Comparison of ENCODE assay signal across 26 mouse cellular contexts in genomic region chr5:132848086-132848485, GRCm38 (mm10).
DNase-seq lines count a peak whose midpoint lies in the region; ATAC-seq and TF ChIP-seq lines count a peak whose summit lies in the region.
"Had no signal": no experiment of that assay in that cellular context is flagged by ENCODE, and none has a peak within 500 bp of the region (broad histone marks: within the 10 kb centered on the region; RNA-seq: fewer than 3 reads in every experiment).

No protein-coding gene starts in this region.

- WGBS in forebrain, embryonic 14.5 days: 65% methylated on average over 3 of the region's 3 CpGs
- WGBS in forebrain, embryonic 16.5 days: 42% methylated on average over 3 of the region's 3 CpGs
- WGBS in hindbrain, postnatal 0 days: 66% methylated on average over 3 of the region's 3 CpGs
- WGBS in hindbrain, embryonic 14.5 days: 71% methylated on average over 3 of the region's 3 CpGs

- H3K4me3 ChIP-seq in forebrain, embryonic 14.5 days (ENCODE audit: low read depth, low read length): no peak overlapping the region
- no peak overlapping the region for H3K4me3 ChIP-seq in forebrain, embryonic 16.5 days (replicated peaks; ENCODE audit: low read length)
- no peak overlapping the region for H3K4me3 ChIP-seq in hindbrain, postnatal 0 days (ENCODE audit: low read length)
- H3K4me3 ChIP-seq in hindbrain, embryonic 14.5 days (replicated peaks; ENCODE audit: low read length): no peak overlapping the region
- H3K4me3 ChIP-seq: embryonic facial prominence, embryonic 13.5 days; embryonic facial prominence, embryonic 15.5 days; erythroblast, embryonic 14.5 days; forebrain, embryonic 10.5 days; forebrain, embryonic 12.5 days had no signal

- TF ChIP-seq CTCF in hindbrain, postnatal 0 days (IDR thresholded peaks at IDR 0.05; ENCODE audit: low read depth): no peak
- no peak for TF ChIP-seq CTCF in brain, embryonic 14.5 days (IDR thresholded peaks at IDR 0.05; ENCODE audit: borderline replicate concordance, extremely low read depth, insufficient read depth, insufficient read length)

- peaks cover 8% of the 10 kb centered on the region for H3K4me1 ChIP-seq in forebrain, embryonic 14.5 days (ENCODE audit: control insufficient read depth, insufficient read depth, low read length)
- peaks cover 8% of the 10 kb centered on the region for H3K4me1 ChIP-seq in forebrain, embryonic 16.5 days (replicated peaks; ENCODE audit: control insufficient read depth, insufficient read depth, low read length)
- H3K4me1 ChIP-seq in hindbrain, postnatal 0 days (ENCODE audit: insufficient read depth, low read length): no peaks in the 10 kb centered on the region
- no peaks in the 10 kb centered on the region for H3K4me1 ChIP-seq in hindbrain, embryonic 14.5 days (replicated peaks; ENCODE audit: control insufficient read depth, insufficient read depth, low read length)
- H3K4me1 ChIP-seq: embryonic facial prominence, embryonic 13.5 days; embryonic facial prominence, embryonic 15.5 days had no signal

- ATAC-seq in forebrain, embryonic 14.5 days: no peak
- no peak for ATAC-seq in forebrain, embryonic 16.5 days
- ATAC-seq in hindbrain, postnatal 0 days: no peak
- ATAC-seq in hindbrain, embryonic 14.5 days (ENCODE audit: low FRiP score): no peak
- ATAC-seq: activated CD4-positive, CD25-positive, alpha-beta regulatory T cell, adult 4 months; CD4-positive, CD25-positive, alpha-beta regulatory T cell, adult 4 months; Patski had no signal

- no peak for TF ChIP-seq POLR2A in brain, embryonic 14.5 days (IDR thresholded peaks at IDR 0.05; ENCODE audit: borderline replicate concordance, extremely low read depth, insufficient read depth, insufficient read length, poor library complexity, severe bottlenecking)

- no peaks in the 10 kb centered on the region for H3K36me3 ChIP-seq in forebrain, embryonic 14.5 days (ENCODE audit: control insufficient read depth, insufficient read depth, low read length)
- no peaks in the 10 kb centered on the region for H3K36me3 ChIP-seq in forebrain, embryonic 16.5 days (ENCODE audit: control insufficient read depth, insufficient read depth)
- no peaks in the 10 kb centered on the region for H3K36me3 ChIP-seq in hindbrain, postnatal 0 days (ENCODE audit: insufficient read depth, low read length)
- H3K36me3 ChIP-seq in hindbrain, embryonic 14.5 days (replicated peaks; ENCODE audit: control insufficient read depth, insufficient read depth): no peaks in the 10 kb centered on the region
- H3K36me3 ChIP-seq: embryonic facial prominence, embryonic 13.5 days; embryonic facial prominence, embryonic 15.5 days; forebrain, embryonic 10.5 days; forebrain, embryonic 12.5 days; G1E had no signal

- no peak overlapping the region for H3K27ac ChIP-seq in forebrain, embryonic 14.5 days (ENCODE audit: low read depth, low read length)
- no peak overlapping the region for H3K27ac ChIP-seq in forebrain, embryonic 16.5 days (ENCODE audit: low read length)
- H3K27ac ChIP-seq in hindbrain, postnatal 0 days: no peak overlapping the region
- no peak overlapping the region for H3K27ac ChIP-seq in hindbrain, embryonic 14.5 days
- H3K27ac ChIP-seq: embryonic facial prominence, embryonic 13.5 days; embryonic facial prominence, embryonic 15.5 days; forebrain, embryonic 10.5 days; forebrain, embryonic 12.5 days had no signal

- H3K4me2 ChIP-seq in forebrain, embryonic 14.5 days (ENCODE audit: low read length): no peak overlapping the region
- no peak overlapping the region for H3K4me2 ChIP-seq in forebrain, embryonic 16.5 days (ENCODE audit: low read length)
- H3K4me2 ChIP-seq in hindbrain, postnatal 0 days (ENCODE audit: low read depth, low read length): no peak overlapping the region
- no peak overlapping the region for H3K4me2 ChIP-seq in hindbrain, embryonic 14.5 days (replicated peaks)
- H3K4me2 ChIP-seq: embryonic facial prominence, embryonic 13.5 days; embryonic facial prominence, embryonic 15.5 days; forebrain, embryonic 12.5 days had no signal

- H3K9me3 ChIP-seq in forebrain, embryonic 14.5 days (replicated peaks; ENCODE audit: control insufficient read depth, low read length): no peaks in the 10 kb centered on the region
- no peaks in the 10 kb centered on the region for H3K9me3 ChIP-seq in forebrain, embryonic 16.5 days (ENCODE audit: control insufficient read depth, low read length)
- H3K9me3 ChIP-seq in hindbrain, postnatal 0 days (ENCODE audit: low read length): no peaks in the 10 kb centered on the region
- no peaks in the 10 kb centered on the region for H3K9me3 ChIP-seq in hindbrain, embryonic 14.5 days (ENCODE audit: control insufficient read depth, low read length)
- H3K9me3 ChIP-seq: embryonic facial prominence, embryonic 13.5 days; embryonic facial prominence, embryonic 15.5 days; forebrain, embryonic 12.5 days had no signal

- DNase-seq in forebrain, embryonic 14.5 days (ENCODE audit: low spot score): peak; percentile 58
- peak; percentile 29 for DNase-seq in hindbrain, postnatal 0 days (ENCODE audit: low spot score)
- no peak for DNase-seq in hindbrain, embryonic 14.5 days (ENCODE audit: low spot score)
- DNase-seq in brain, embryonic 14.5 days (ENCODE audit: low read depth): peak; percentile 64
- DNase-seq: adrenal gland, adult 8-10 months; adrenal gland, postnatal 14 days; adrenal gland, postnatal 36 days; B cell, adult 2 months; cerebellum, adult 11 months; cerebellum, adult 18-20 months; cerebellum, adult 8-10 months; cerebellum, adult 9-11 months; cerebellum, postnatal 14 days; cerebellum, postnatal 36 days; embryo, embryonic 11 days had no signal

- H3K9ac ChIP-seq in forebrain, embryonic 14.5 days (ENCODE audit: low read length): no peak overlapping the region
- H3K9ac ChIP-seq in forebrain, embryonic 16.5 days (replicated peaks; ENCODE audit: low read depth, low read length): no peak overlapping the region
- no peak overlapping the region for H3K9ac ChIP-seq in hindbrain, postnatal 0 days (replicated peaks; ENCODE audit: low read length)
- H3K9ac ChIP-seq in hindbrain, embryonic 14.5 days: no peak overlapping the region
- H3K9ac ChIP-seq: embryonic facial prominence, embryonic 13.5 days; embryonic facial prominence, embryonic 15.5 days; forebrain, embryonic 12.5 days had no signal

- H3K27me3 ChIP-seq in forebrain, embryonic 14.5 days (replicated peaks; ENCODE audit: control insufficient read depth, insufficient read depth, low read length): no peaks in the 10 kb centered on the region
- H3K27me3 ChIP-seq in forebrain, embryonic 16.5 days (replicated peaks; ENCODE audit: control insufficient read depth, insufficient read depth, low read length): no peaks in the 10 kb centered on the region
- no peaks in the 10 kb centered on the region for H3K27me3 ChIP-seq in hindbrain, postnatal 0 days (ENCODE audit: insufficient read depth, low read length)
- no peaks in the 10 kb centered on the region for H3K27me3 ChIP-seq in hindbrain, embryonic 14.5 days (ENCODE audit: control insufficient read depth, insufficient read depth, low read length)
- H3K27me3 ChIP-seq: CH12.LX; embryonic facial prominence, embryonic 13.5 days; embryonic facial prominence, embryonic 15.5 days; forebrain, embryonic 12.5 days; Patski had no signal
